Mouse (Mus musculus) layer of hippocampus, postnatal 10 days (tissue): ENCODE measurements around the gene Styx. TPM values are rescaled to one million over a fixed set of nuclear protein-coding genes. Genes with fewer than 3 reads are reported as not detected.
"Not testable (repeated sequence)": the region's sequence is repeated elsewhere in the genome, so short reads cannot be mapped to it uniquely, and the experiment has no call there.

Experiments
- DNase-seq, 2 experiments: peaks; one replicate each; pipeline ENCODE4 v3.0.0; 2021; ENCODE audit warnings: low spot score in 2 of 2
- total RNA-seq, 2 experiments: library from RNA; stranded (reverse); gene quantifications; 2 replicates each; pipeline ENCODE4 v1.2.3; 2021

Styx gene
- total RNA-seq, 2 experiments from 2014 or later: 19.1 to 20.1 TPM

DNA sequence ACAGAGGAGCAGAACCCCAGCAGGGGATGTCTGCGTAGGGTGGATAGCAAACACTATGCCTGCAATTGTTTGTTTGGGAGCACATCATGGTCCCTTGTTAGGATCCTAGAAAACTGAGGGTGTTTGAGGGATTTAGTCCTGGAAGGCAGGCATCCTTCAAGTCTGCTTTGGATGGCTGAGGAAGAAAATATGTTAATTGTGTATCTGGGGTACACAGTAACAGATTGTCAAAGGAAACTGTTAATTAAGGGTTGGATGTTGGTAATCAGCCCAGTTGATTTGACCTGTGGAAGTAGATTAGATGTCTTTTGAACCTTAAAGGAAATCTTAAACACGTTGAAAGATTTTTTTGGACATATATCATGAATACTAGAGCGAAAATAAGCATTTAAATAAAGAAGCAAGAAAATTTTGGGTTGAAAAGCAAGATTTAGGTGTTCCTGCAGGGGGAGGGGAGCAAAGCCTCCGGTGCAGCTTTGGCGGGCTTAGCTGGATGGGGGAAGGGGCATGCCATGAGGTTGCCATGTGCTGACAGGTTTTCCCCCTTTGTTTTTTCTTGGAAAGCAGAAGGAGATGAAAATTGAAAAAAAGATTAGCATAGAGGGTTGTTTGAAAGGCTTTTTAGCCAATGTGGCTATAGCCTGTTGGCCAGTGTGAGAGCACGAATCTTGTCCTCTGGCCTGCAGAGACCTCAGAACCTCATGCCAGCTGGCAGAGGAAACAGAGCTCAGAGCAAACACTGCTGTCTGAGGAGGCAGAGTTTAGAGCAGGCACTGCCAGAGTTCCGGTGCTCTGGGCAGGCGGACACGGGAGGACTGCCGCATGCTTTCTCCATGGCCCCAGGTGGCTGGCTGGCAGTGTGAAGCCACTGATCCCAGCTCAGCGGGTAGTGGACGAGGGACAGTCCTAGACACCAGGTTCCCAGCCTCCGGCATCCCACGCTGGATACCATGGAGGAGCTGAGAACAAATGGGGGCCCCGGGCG lies 13.6 kb downstream of the Styx start:
- peak; percentile 36 to 42 for DNase-seq

DNA sequence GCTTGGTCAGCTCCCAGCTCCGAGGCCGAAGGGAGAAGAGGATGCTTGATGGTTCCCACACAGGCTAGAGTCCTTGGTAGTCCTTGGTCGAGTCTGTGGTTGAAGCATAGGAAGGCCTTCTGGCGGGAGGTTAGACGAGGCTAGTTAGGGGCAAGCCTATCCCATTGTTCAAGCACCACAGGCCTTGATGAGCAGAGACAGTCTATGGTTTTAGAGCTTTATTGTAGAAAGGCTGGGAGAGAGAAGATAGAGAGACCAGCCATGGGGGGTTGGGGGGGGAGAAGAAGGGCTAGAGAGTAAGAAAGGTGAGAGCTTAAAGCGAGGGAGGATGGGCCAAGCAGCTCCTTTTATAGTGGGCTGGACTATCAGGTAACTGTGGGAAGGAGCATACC lies 14.3 kb downstream of the Styx start:
- DNase-seq: no peak

DNA sequence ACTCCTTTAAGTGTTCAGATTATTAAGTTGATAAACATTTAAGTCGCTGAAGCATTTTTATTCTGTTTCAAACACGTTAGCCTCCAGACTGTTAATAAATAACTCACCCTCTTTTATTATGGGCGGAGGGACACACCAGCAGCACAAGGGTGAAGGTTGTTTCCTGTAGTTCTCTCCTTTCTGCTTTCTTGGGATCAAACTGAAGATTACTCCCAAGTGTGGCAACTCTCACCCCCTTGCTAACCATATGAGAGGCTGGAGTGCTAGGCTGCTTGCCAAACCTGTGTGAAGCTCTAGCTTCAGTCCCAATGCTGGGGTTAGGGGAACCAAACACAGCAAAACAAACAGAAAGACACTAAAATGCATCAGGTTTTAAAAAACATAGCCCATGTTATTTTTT lies 27.9 kb downstream of the Styx start:
- no peak for DNase-seq

DNA sequence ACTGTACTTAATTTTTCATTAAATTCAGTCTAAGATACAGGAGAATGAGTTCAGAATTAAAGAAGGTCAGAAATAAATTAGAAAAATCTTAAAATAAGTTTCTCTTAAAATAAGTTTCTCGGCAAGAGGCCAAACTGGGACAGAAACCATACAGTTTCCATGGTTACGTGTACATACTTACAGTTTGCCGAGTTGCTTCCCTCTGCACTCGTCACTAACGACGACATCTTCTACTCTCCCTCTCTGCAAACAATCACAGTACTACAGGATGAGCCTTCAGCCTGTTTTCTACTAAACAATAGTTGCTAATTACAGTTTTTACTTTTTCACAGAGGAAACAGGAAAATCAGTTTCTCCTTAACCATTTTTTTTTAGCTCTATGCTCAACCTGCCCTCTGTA lies 29.9 kb downstream of the Styx start:
- DNase-seq: no peak

- DNase-seq: no peak
Observed at GRCm38 (mm10) chr14:45382912-45383311, 32.0 kb downstream of the Styx start.

DNA sequence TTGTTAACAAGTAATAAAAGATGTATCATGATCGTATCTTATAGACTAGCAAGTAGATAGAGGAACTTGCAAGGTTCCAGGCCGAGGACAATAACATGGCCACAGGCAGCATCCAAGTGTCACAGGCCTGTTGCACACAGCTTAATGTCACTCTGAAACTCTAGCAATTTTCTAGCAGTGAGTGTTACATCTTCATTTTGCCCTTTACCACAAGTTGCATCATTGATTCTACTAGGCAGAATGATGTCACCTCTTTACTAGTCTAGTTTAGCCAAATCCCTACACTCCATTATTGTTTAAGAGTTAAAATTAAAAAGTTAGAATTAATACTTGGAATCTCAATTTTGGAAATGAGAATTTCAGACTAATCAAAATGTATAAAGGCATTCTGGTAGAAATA lies 34.7 kb downstream of the Styx start:
- DNase-seq: no peak

DNA sequence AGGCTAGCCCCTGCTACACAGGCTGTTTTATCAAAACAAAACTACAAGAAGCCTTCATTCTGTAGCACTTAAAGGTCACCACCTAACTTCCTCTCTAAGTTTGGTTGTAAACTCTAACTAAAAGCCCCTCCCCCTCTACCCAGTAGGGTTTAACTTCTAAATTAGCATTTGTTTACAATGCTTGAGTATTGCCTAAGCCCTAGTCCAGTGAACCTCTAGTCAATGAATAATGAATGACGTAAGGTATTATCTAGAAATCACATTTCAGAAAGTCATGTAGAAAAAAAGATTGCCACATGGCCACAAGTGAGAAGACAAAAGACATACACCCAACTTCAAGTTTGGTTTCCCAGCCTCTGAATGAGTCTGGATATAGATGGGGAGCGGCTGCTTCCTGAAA lies 36.6 kb downstream of the Styx start:
- no peak for DNase-seq

GRCm38 (mm10) chr14:45388345-45389181 lies 37.7 kb downstream of the Styx start:
- peak; percentile 79 to 90 for DNase-seq

DNA sequence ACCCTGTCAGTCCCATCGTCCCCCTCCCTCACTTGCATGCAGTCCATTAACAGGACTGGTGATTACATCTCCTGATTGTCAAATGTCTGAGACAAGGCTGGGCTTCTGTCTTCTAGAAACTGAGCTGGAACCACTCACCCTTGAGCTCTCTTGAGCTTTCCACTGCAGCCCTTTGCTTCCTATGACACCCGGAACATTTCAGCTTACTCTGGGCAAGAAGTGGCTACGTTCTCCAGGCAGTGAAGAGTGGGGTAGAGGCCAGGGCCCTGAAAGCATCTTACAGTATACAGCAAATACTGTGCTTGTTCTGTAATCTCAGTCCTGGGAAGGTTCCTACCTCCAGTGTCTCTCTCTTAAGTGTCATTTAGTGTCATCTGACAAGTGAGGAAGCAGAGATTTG lies 38.3 kb downstream of the Styx start:
- DNase-seq: no peak

GRCm38 (mm10) chr14:45399836-45400235 lies 48.9 kb downstream of the Styx start:
- no peak for DNase-seq

GRCm38 (mm10) chr14:45403651-45404050 lies 52.8 kb downstream of the Styx start:
- DNase-seq: no peak

DNA sequence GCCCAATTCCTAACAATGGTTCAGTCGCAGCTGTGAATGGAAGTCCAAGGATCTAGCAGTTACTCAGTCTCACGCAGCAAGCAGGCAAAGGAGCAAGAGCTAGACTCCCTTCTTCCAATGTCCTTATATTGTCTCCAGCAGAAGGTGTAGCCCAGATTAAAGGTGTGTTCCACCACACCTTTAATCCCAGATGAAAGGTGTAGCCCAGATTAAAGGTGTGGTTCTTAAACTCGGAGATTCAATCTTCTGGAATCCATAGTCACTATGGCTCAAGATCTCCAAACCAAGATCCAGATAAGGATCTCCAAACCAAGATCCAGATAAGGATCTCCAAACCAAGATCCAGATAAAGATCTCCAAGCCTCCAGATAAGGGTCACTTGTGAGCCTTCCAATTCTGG lies 53.9 kb downstream of the Styx start, which contains the start of gene Gnpnat1:
TSS of gene Gnpnat1 (minus strand) at position 101 of the 400 bp plus-strand sequence.
- DNase-seq: not testable (repeated sequence)

DNA sequence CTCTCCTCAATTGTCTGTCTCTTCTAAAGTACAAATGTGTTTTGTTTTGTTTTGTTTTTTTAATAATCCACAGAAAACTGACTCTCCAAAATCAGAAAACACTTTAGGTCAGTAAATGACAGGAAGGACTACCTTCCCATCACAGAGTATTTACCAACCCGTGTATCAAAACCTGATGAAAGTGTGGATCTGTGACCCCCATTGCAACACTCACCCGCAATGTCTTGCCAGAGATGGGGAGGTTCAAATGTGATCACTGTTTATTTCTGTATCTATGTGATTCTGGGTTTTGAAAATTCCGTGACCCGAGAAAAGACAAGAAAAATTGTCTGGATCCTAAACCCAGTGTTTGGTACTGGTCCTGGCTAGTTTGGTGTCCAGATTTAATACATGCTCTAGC lies 65.4 kb downstream of the Styx start:
- DNase-seq: no peak

GRCm38 (mm10) chr14:45418553-45418952 lies 67.7 kb downstream of the Styx start:
- no peak for DNase-seq

DNA sequence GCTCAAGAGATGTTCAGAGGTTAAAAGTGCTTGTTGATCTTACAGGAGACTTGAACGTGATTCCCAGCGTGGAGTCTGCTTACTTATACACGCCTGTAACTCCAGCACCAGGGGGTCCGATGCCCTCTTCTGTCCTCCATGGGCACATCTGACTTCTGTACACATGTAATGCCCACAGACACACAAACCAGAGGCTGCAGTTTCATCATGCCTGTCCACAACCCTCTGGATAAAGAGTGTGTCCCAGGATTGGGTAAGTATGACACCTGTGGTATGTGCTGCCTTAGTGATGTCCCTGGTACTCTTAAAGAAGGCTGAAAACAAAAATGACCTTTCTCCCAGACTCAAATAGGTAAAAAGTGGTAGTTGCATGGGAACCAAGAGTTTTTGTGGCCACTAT lies 68.4 kb downstream of the Styx start:
- no peak for DNase-seq

DNA sequence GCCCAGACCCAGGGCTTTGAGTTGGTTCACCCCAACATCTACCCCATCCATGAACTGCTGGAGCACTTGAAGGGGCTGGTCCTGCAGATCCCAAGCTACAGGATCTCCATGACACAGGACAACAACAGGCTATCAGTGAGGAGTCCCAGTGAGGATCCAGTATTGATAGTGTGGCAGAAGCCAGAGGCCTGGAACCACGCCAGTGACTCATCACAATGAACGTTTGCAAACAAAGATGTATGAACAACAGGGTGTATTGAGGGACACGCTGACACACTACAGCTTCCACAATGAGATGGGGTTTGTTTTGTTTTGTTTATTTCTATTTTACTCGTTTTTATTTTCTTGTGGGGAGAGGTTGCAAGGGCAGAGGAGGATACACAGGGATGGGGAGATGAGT lies 71.5 kb downstream of the Styx start:
- DNase-seq: no peak

DNA sequence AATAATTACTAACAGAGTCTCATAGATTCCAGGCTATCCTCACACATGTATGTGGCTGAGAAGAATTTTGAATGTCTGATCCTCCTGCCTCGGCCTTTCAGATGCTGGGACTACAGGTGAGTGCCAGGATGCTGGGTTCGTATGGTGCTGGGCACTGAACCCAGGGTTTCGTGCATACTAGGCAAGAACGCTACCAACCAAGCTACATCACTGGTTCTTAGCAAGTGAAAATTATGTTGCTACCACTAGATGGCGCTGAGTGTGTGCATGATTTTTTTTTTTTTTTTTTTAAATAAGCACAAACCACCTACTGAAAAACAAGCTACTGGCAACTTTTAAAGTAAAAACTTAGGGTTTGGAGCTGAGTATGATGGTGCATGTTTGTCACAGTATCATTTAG lies 72.3 kb downstream of the Styx start:
- DNase-seq: peak; percentile 29 to 51

DNA sequence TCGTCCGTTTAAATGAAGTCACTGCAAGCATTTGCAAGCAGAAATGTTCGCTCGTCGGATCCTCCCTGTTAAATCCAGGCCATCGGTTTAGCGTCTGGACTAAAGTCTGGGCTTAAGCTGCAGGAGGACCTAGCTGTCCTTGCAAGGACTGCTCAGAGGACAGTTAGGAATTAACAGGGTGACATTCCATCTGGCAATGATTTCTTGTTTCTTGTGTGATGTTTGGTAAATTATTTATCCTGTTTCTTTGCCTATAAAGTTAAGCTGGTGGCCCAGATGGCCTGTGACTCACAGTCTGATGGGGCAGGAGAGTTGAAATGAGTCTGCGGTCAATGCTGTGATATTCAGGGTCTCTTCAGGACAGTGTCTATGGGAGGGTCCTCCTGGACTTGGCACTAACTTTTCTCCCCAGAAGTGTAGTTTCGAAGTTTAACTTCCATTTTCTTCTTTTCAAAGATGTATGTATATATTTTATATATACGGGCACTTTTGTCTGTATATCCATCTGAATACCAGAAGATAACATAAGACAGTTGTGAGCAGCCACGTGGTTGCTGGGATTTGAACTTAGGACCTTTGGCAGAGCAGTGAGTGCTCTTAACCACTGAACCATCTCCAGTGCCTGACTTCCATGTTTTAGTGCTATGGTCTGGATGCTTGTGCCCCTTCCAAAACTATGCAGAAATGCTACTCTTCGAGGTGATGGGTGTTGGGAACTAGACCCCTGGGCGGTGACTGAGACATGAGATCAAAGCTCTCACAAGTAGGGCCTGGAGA lies 79.4 kb downstream of the Styx start:
- DNase-seq: no peak

DNA sequence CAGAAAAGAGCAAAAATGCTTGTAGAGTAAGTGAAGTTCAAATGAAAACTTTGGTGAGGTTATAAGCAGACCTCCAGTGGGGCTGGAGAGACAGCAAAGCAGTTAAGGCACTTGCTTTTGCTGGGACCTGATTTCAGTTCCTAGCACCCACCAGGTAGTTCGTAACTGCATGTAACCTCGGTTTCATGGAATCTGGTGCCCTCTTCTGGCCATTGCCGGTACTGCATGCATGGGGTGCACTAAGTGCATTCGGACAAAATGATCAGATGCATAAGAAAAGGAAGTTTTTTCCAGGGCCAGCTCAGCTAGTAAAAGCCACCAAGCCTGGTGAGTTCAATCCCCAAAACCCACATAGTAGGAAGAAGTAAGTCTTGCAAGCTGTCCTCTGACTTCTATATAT lies 81.1 kb downstream of the Styx start:
- no peak for DNase-seq

- no peak for DNase-seq
Observed at GRCm38 (mm10) chr14:45434220-45434619, 83.3 kb downstream of the Styx start.

DNA sequence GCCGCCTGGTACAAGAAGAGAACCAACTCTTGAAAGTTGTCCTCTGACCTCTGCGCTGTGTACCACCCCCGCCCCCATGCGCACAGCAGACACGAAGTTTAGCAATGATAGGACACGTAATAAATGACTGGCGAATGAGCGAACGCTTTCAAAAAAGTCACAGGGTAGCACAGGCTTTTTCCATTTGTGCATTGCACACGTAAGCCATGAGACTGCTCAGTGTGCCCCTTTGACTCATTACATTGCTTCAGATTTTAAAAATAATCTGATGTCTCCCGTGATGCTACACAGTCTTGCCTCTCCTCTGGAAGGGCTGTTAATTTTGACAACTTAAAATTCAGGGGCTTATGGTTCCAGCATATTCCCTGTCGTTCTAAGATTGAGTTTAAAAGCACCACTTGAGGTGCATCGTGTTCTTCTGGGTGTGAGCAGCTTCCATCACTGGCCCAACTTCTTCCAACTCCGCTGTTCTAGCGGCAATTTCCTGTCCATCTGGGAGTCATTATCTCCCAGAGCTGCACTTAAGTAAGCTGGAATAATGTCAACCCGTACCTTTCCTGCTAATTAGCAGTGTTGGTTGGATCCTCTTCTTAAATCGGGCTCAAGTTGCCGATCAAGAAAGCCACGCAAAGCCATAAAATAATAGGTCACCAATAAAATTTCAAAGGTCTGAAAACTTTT lies 87.5 kb downstream of the Styx start:
- DNase-seq: no peak
